Mouse (Mus musculus): ENCODE results near the gene Zbtb7a.

Gene Zbtb7a

DNA sequence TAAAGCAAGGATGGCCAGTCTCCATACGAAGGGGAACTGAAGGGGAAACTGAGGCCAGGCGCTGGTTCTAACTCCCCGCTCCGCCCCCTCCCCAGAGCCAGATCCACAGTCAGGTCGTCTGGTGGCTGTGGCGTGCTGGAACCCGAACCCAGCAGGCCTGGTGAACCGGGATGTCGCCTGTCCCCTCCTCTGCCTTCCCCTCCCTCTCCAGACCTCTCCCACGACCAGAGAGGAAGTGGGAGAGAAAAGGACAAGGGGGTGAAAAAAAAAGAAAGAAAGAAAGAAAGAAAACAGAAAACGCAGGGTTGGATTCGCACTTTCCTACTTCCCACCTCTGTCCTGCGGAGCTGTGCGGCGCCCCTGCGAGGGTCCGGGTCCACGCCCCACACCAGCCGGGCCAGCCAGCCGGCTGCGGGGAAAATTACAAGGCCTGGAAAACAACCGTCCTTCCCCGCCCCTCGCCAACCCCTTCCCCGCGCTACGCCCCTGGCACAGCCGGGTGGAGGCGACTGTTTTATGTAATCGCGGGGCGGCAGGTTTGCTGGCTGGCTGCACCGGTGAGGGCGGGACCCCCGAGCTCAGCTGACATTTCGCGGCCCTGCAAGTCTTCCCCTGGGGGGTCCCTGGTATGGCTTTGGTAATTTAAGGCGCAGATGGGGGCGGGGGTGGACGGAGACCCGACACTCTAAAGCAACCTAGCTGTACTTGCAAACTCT, at the start of gene Zbtb7a:
Gene Zbtb7a, plus strand, starts transcription at position 255 of the 716 bp plus-strand sequence.
- DNase-seq = peak; percentile 75

DNA sequence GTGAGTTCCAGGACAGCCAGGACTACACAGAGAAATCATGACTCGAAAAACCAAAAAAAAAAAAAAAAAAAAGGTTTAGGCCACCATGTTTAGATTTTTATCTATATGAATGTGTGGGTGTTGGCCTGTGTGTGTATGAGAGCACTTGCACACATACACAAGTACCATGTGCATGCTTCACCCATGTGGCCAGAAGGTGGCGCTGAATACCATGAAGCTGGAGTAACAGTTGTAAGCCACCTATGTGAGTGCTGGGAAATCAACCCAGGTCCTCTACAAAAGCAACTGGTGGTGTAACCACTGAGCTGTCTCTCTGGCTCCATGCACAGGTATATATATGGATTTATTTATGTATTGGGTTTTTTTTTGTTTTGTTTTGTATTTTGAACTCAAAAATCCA, 48.0 kb upstream of the Zbtb7a start:
- DNase-seq = no peak

GRCm38 (mm10) chr10:81089216-81089615, 45.8 kb upstream of the Zbtb7a start:
- DNase-seq = no peak

GRCm38 (mm10) chr10:81090621-81091020, 44.4 kb upstream of the Zbtb7a start:
- DNase-seq = no peak

DNA sequence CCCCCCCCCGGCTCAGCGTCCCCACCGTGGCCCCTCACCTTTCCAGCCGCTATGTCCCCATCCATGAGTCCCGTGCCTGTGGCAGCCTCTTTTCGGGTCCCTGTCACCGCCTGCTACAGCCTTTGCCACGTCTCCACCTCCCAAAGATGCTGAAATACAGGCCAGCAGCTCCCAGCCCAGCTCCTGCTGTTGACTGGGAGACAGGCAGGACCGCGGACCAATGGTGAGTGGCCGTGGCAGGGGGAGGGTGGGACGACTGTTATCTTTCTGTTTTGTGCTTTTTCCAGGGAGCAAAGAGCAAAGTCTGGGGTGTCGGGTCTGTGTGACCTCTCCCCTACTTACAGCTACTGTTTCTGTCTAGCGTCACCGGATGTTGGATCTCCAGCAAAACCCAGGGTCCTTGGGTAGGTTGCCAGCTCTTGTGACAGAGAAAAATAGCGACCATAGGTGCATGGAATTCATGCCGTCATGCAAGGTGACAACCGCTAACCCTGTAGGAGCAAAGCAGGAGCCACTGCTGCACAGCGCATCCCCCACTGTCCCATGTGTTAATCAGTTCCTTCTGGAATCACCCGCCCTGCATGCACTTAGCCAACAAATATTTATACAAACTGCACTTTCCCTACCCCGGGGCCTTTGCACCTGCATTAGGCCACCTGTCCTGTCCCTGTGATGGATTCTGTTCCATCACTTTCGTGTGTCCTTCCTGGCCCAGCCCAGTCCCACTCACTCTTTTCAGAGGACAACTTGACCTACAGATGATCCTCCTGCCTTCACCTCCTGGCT, 42.4 kb upstream of the Zbtb7a start:
- DNase-seq = no peak

- DNase-seq = no peak
These were observed 39.9 kb upstream of the Zbtb7a start for GRCm38 (mm10) chr10:81094931-81095678.

DNA sequence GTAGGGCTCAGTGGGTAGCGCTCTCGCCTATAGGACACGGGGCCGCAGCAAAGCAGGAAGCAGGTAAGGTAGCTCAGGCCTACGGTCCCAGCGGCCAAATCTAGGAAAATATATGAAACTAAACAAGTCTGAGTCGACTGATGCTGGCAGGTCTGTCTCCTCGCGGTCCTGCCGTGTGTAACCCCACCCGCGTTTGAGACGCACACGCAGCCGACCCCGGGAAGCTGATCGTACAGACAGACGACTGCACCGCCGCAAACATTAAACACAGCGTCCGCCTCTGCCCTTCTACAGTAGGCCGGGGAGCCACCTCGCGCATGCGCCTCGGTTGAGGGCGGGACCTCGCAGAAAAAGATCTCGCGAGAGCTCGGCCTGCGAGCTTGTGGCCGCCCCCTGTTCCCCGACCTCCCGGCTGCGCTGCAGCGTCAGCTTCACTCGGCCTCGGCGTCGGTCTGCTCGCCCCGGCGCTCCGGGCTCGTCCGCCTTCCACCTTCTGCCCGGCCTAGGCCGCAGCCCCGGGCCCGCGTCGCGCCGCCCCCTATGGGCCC, 29.4 kb upstream of the Zbtb7a start, which contains the start of gene Map2k2:
Gene Map2k2, plus strand, starts transcription at position 351 of the 548 bp plus-strand sequence.
- peak; percentile 96 for DNase-seq

- peak; percentile 87 for DNase-seq
These were observed 28.8 kb upstream of the Zbtb7a start for GRCm38 (mm10) chr10:81106113-81106721.

DNA sequence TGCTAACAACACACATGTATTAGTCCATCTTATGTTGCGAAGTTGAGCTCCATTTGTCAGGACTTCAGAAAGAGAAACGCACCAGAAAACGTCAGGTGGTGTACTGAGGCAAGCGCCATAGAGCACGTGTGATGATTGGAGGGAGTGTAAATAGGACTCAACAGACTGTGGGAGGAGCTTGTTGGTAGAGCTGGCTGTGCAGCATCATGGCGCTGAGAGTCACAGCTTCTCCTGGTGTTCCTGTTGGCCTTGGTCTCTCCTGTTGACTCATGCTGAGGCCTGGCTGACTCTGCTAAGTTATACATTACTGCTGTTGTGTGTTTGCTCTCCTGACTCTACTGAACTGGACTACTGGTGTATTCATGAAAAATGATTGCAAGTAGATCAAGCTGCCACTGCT, 22.1 kb upstream of the Zbtb7a start:
- DNase-seq = no peak

GRCm38 (mm10) chr10:81119625-81120024, 15.4 kb upstream of the Zbtb7a start:
- DNase-seq = no peak

GRCm38 (mm10) chr10:81120650-81121049, 14.4 kb upstream of the Zbtb7a start:
- peak; percentile 25 for DNase-seq

- no peak for DNase-seq
These were observed 12.1 kb upstream of the Zbtb7a start for GRCm38 (mm10) chr10:81122889-81123288.

GRCm38 (mm10) chr10:81123500-81123899, 11.5 kb upstream of the Zbtb7a start:
- DNase-seq = no peak

DNA sequence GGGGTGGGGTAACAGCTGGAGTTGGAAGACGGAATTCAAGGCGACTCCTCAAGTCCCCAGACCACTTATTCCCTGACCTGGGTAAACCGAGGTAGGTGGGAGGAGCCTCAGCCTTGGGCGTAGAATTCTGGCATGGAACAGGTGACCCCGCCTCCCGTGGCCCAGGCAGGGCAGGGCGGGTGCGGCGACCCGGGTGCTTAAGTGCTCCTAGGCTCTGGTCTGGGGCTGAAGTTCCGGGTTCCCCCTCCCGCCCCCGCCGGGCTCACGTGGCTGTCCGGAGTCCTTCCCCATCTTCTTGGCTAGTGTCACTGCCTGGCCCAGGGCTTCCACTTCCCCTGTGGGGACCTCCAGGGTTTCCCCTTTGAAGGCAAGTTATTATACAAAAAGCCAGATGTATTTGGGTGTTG, 836 bp upstream of the Zbtb7a start:
- peak; percentile 76 for DNase-seq

DNA sequence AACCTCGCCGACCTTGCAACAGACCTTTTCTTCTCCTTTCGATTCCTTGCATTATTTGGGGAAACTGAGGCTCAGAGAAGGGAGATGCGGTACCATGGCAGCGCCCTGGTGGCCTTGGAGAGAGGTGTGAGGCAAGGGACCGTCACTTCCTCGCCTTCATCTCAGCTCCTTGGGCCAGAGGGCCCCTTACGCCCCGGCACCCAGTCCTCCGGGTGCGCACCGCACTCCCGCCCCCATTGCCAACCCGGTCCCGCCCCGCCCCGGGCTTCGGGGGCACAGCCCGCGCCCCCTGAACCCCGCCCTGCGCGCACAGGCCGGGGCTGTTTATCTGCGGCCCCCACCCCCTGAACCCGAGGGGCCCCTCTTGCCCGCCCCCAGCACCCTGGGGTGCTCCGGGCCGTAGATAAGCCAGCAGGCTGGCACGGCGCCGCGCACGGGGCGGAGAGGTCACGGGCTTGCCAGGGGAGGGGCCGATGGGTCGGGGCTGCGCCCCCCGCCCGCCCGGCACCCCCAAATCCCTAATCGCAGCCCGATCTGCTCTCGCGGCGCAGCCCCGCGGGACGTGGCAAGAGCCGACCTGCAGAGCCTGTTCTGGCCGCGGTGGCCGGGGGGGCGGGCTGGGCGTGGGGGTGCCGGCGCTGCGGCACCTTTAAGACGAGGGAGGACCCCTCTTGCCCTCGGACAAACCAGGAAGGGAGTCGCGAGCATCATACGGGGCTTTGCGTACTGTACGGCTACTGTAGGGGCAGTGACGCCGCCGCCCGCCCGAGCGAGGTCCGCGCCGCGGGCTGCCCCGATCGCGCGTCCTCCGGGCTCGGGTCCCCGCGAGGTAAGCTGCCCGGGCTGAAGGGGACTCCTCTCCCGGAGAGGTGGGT, 1.0 kb downstream of the Zbtb7a start:
- DNase-seq = peak; percentile 82

DNA sequence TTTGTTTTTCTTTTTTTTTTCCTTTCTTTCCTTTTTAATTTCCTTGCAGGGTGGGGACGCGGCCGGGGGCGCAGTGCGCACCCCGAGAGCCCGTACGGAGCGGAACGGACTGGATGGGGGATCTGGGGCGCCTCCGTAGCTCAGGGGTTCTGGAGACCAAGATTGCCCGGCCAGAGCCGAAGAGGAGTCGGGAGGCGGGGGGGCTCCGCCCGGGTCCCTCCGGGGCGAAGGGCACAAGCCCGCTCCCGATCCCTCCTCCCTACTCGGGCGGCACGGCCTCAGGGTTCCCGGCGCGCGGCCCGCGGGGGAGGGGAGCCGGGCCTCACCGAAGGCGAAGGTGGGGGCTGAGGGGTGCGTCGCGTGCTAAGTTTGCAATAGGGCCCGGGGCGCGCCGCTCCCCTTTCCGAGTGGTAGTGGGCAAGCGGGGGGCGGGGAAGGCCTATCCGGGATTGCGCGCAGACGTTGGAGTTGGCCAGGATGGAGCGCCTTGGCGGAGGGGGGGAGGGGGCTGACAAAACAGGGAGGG, 1.7 kb downstream of the Zbtb7a start:
- peak; percentile 91 for DNase-seq

GRCm38 (mm10) chr10:81137252-81138130, 2.5 kb downstream of the Zbtb7a start:
- DNase-seq = peak; percentile 99

- peak; percentile 82 for DNase-seq
These were observed 3.2 kb downstream of the Zbtb7a start for GRCm38 (mm10) chr10:81138131-81138782.

DNA sequence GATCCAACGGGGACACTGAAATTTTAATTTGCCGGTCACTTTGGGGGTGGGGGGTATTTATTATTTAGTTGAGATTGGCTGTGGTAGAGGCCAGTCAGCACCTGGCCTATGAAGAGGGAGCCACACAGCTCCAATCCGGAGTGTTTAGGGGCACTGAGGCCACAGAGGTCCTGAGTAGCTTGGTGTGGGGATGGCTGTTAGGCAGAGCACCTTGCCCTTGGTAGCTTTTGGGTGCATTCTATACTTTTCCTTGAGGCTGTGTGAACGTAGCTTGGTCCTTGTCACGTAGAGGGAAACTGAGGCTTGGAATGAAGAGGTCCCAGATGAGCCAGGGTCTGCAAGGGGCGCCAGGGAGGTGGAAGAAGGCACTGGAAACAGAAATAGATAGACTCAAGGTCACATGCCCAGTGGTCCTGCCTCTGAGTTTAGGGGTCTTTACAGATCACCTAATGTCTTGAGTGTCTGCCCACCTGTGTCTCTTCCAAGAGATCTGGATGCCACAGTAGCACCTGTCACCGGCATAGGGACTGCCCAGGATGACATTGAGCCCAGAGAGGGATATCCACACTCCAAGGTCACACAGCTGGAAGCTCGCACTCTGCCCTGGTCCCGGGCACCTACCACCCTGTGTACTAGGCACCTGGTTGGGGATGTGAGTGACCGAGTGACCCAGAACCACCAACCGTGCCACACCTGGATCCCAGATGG, 4.0 kb downstream of the Zbtb7a start:
- peak; percentile 75 for DNase-seq
